Mouse (Mus musculus) cortical plate, adult 2 months (tissue): ENCODE measurements around the gene Nynrin. TPM values are rescaled to one million over a fixed set of nuclear protein-coding genes. Genes with fewer than 3 reads are reported as not detected.

Experiments
- H3K27ac ChIP-seq: fragments of 200-500 bp; 2 replicates; pipeline ENCODE4 v1.5.1; 2012; ENCODE audit warnings: low read length, control low read depth, inconsistent platforms; ENCODE audit not compliant: insufficient read depth
- H3K4me1 ChIP-seq: fragments of 200-500 bp; 2 replicates; pipeline ENCODE4 v1.6.1; 2011; ENCODE audit warnings: low read length; ENCODE audit not compliant: control insufficient read depth, insufficient read depth
- H3K4me3 ChIP-seq: fragments of 200-500 bp; 2 replicates; pipeline ENCODE4 v1.5.1; 2011; ENCODE audit warnings: mild to moderate bottlenecking, low read length, control low read depth; ENCODE audit not compliant: insufficient read depth
- CTCF ChIP-seq: fragments of 200-500 bp; IDR thresholded peaks from 2 replicates; pipeline ENCODE4 v1.5.1; 2011; ENCODE audit warnings: mild to moderate bottlenecking, control low read depth, low read length; ENCODE audit not compliant: insufficient read depth; ENCODE audit errors: extremely low read depth
- POLR2A ChIP-seq: fragments of 200-500 bp; IDR thresholded peaks from 2 replicates; pipeline ENCODE4 v1.6.1; 2011; ENCODE audit warnings: mild to moderate bottlenecking, low read length, control low read depth; ENCODE audit not compliant: insufficient read depth; ENCODE audit errors: extremely low read depth
- polyA plus RNA-seq: library from polyadenylated mRNA; depleted of rRNA; stranded (reverse); fragments of >200 nt; gene quantifications from 2 replicates; pipeline ENCODE4 v1.2.3, GENCODE M21; 2012

Nynrin gene
- polyA plus RNA-seq, 1 experiment: 2.6 TPM

DNA sequence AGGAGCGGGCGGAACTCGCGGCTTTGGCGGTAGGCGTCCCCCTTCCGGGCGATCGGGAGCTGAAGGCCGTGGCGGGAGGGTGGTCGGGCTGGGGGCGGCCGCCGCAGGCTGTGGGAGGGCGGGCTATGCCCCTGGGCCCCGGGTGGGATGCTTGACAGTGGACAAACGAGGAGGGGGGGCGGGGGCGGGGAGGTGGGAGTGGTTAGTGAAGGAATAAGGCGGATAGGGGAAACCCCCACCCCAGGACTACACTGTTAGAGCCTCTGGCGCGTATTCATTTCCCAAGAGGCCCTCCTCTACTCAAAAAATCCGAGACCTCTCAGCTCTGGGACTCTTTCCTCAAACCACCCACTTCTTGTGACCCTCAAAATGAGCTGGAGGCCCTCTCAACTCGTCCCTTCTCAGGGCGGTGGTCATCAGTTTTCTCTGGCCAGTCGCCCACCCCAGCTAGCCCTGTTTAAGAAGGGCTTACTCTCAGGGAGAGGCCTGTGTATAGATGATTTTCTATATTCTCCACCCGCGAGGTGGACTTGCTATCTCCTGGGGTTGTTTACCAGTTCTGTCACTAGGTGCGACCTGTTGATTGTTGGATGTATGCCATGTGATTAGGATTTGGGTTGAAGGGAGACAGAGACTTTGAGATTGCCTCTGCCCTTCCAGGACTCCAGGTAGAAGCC, 31.4 kb downstream of the Nynrin start:
- TF ChIP-seq CTCF (no peak), POLR2A (no peak)
- Histone ChIP-seq H3K4me3 (peak overlapping the region; percentile 51), H3K4me1 (no peaks in the 10 kb centered on the region; the same call in 1 of the 2 replicates), H3K27ac (peak overlapping the region; percentile 49; the same call in 1 of the 2 replicates)

DNA sequence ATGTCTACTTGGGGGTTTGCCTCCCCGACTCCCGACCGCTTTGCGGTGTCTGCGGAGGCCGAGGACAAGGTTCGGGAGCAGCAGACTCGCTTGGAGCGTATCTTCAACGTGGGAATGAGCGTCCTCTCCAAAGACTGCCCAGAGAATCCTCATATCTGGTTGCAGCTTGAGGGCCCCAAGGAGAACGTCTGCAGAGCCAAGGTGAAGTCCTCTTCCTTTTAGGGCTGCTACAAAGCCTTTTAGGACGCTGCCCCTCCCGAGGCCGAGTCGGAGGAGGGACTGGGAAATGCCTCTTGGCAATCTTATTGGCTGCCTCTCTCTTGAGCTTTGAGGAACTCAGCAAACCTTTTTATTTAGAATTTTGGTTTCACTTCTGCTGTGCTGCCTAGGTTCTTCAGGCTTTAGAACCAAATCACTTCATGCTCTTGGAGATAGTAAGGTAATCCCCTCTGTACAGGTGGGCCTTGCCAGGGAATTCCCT, 32.0 kb downstream of the Nynrin start:
- peak overlapping the region; percentile 51 for H3K4me3 ChIP-seq
- no peaks in the 10 kb centered on the region; the same call in 1 of the 2 replicates for H3K4me1 ChIP-seq
- H3K27ac ChIP-seq: peak overlapping the region; percentile 49; the same call in 1 of the 2 replicates
- TF ChIP-seq CTCF (no peak), POLR2A (no peak)

DNA sequence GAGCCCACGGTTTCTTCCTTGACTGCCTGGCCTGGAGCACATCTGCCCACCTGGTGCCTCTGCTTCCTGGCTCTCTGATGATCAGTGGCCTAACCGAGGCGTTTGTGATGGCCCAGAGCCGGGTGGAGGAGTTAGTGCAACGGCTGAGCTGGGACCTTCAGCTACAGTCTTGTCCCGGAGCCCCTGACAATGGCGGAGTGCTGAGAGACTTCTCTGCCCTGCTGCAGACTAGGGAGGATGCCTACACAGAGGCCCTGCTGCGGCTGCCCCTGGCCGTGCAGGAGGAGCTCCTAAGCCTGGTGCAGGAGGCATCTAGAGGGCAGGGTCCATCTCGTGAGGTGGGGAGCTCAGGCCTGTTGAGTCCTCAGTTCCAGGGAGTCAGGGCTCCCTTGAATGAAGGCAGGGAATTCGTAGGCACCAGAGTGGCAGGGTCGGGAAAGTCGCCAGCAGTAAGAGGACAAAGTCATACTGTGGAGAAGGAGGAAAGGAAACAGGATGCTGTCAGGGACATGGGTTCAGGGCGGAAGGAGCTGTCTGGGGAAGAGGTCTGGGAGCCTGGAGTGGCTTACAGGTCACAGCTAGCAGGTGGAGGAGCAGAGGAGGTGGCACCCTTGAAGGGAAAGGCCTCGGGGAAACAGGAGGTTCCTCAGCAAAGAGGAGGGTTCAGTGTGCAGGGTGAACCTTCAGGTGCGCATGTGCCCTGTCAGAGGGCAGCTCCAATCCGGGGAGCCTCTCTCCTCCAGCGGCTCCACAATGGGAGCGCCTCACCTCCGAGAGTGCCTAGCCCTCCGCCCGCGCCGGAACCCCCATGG, 33.0 kb downstream of the Nynrin start:
- Histone ChIP-seq H3K4me1 (no peaks in the 10 kb centered on the region; the same call in 1 of the 2 replicates), H3K4me3 (no peak overlapping the region), H3K27ac (no peak overlapping the region)
- TF ChIP-seq CTCF: no peak

- Histone ChIP-seq H3K4me1 (no peaks in the 10 kb centered on the region), H3K27ac (no peak overlapping the region), H3K4me3 (no peak overlapping the region)
- TF ChIP-seq POLR2A (no peak), CTCF (no peak)
Measured at GRCm38 (mm10) chr14:55897671-55898070, 43.9 kb downstream of the Nynrin start.

GRCm38 (mm10) chr14:55898947-55899346, 45.1 kb downstream of the Nynrin start:
- TF ChIP-seq CTCF: no peak
- TF ChIP-seq POLR2A: 0 out of 2 replicates have a peak, but pooled peaks have one; percentile 10
- Histone ChIP-seq H3K27ac (no peak overlapping the region), H3K4me1 (no peaks in the 10 kb centered on the region), H3K4me3 (peak overlapping the region; percentile 53; the same call in 1 of the 2 replicates)

- H3K4me1 ChIP-seq: no peaks in the 10 kb centered on the region
- peak within 1 kb of the TSS; percentile 53 for H3K4me3 ChIP-seq
- no peak for TF ChIP-seq CTCF
- peak; percentile 73 for TF ChIP-seq POLR2A
- peak within 1 kb of the TSS; percentile 50 for H3K27ac ChIP-seq
Measured at GRCm38 (mm10) chr14:55899701-55900413, 46.0 kb downstream of the Nynrin start, which contains the start of gene Sdr39u1. Gene Sdr39u1, minus strand, starts transcription at chr14:55900293.

DNA sequence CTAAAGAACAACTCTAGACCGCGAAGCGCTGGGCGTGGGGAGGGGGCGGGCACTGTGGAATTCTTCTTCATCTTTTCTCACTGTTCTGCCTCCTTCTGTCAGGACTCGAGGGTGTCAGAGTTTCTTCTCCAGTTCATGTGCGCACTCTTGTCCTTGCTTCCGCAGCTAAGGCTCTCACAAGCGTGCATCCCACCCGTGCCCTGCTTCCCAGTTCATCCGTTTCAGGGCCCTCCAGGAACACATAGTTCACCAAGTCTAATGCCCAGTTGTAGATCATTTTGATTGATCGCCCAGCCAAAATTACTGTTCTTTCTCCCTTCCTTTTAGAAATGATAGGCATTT, 46.6 kb downstream of the Nynrin start:
- Histone ChIP-seq H3K4me1 (no peaks in the 10 kb centered on the region), H3K27ac (peak overlapping the region; percentile 50; the same call in 1 of the 2 replicates), H3K4me3 (peak overlapping the region; percentile 53)
- TF ChIP-seq POLR2A (no peak; the same call in 1 of the 2 replicates), CTCF (no peak)

DNA sequence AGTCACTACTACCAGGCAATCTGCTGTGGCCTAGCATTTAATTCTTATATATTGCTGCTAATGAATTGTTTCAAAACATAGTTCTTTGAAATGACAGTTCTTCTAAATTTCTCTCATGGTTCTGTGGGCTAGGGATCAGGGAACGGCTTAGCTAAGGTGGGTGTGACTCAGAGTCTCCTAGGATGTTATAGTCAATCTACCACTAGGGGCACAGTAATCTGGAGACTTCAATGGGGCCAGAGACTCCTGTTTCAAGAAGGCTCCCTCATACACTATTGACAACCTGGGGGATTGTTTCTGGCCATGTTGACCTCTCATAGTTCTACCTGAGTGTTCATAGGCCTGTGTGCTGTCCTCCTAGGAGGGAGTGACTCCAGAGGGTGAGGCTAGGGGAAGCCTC, 51.7 kb downstream of the Nynrin start:
- Histone ChIP-seq H3K27ac (no peak overlapping the region), H3K4me3 (no peak overlapping the region), H3K4me1 (no peaks in the 10 kb centered on the region)
- no peak for TF ChIP-seq POLR2A
- TF ChIP-seq CTCF: peak; percentile 22; the same call in 1 of the 2 replicates

DNA sequence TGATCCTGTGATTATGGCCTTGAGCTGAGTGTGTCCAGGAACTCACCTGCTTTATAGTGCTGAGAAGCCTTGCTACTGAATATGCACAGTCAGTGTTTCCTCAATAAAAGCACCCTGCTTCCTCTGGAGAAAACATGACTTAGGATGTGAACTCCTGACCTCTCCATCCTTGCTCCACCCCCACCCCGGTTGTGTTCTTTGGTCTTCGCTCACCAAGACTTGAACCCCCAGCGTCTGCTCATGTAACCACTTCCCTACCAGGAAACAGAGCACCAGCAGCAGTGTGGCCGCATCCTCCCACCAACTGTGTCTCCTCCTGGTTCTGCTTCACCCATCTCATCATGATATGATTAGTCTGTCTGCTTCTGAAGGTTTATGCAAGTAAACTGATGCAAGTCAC, 59.6 kb downstream of the Nynrin start:
- Histone ChIP-seq H3K27ac (no peak overlapping the region), H3K4me3 (no peak overlapping the region), H3K4me1 (no peaks in the 10 kb centered on the region)
- no peak for TF ChIP-seq POLR2A
- TF ChIP-seq CTCF: no peak
